Mouse (Mus musculus) embryonic fibroblast, embryonic 13.5 days (primary cell): Measurements from ENCODE around the gene Olfr699.

Source experiments
- CTCF ChIP-seq: IDR thresholded peaks from 2 replicates; pipeline ENCODE4 v1.5.1; 2011; ENCODE audit warnings: mild to moderate bottlenecking, control low read depth, low read length, moderate library complexity, borderline replicate concordance; ENCODE audit not compliant: insufficient read depth
- POLR2A ChIP-seq: IDR thresholded peaks from 2 replicates; pipeline ENCODE4 v1.6.1; 2011; ENCODE audit warnings: low read depth, mild to moderate bottlenecking, control low read depth, low read length, moderate library complexity

GRCm38 (mm10) chr7:106818414-106818813 lies 25.4 kb upstream of the Olfr699 start:
- no peak for TF ChIP-seq CTCF
- no peak for TF ChIP-seq POLR2A
